Mouse (Mus musculus) thymus, postnatal 14 days (tissue): ENCODE data around the gene Ap1s3.

ENCODE experiments used
- DNase-seq: peaks from one replicate; pipeline ENCODE4 v3.0.0; 2021

Gene Ap1s3

GRCm38 (mm10) chr1:79671543-79672337 lies at the start of gene Ap1s3:
Ap1s3 (minus strand) TSS chr1:79671972.
- DNase-seq = peak; percentile 86

GRCm38 (mm10) chr1:79714152-79714923 lies 42.6 kb upstream of the Ap1s3 start:
- no peak for DNase-seq

- no peak for DNase-seq
Measured at GRCm38 (mm10) chr1:79713081-79713480, 41.3 kb upstream of the Ap1s3 start.

- peak; percentile 69 for DNase-seq
Measured at GRCm38 (mm10) chr1:79711147-79712126, 39.7 kb upstream of the Ap1s3 start.

- DNase-seq = no peak
Measured at GRCm38 (mm10) chr1:79710678-79711077, 38.9 kb upstream of the Ap1s3 start.

GRCm38 (mm10) chr1:79710216-79710615 lies 38.4 kb upstream of the Ap1s3 start:
- peak; percentile 62 for DNase-seq

GRCm38 (mm10) chr1:79707383-79707782 lies 35.6 kb upstream of the Ap1s3 start:
- no peak for DNase-seq

- DNase-seq = no peak
Measured at GRCm38 (mm10) chr1:79706707-79707106, 34.9 kb upstream of the Ap1s3 start.

- no peak for DNase-seq
Measured at GRCm38 (mm10) chr1:79704672-79705071, 32.9 kb upstream of the Ap1s3 start.

GRCm38 (mm10) chr1:79703520-79703919 lies 31.7 kb upstream of the Ap1s3 start:
- no peak for DNase-seq

GRCm38 (mm10) chr1:79698506-79698905 lies 26.7 kb upstream of the Ap1s3 start:
- DNase-seq = no peak

- DNase-seq = no peak
Measured at GRCm38 (mm10) chr1:79697382-79697781, 25.6 kb upstream of the Ap1s3 start.

- no peak for DNase-seq
Measured at GRCm38 (mm10) chr1:79696933-79697332, 25.2 kb upstream of the Ap1s3 start.

GRCm38 (mm10) chr1:79692482-79692881 lies 20.7 kb upstream of the Ap1s3 start:
- no peak for DNase-seq

GRCm38 (mm10) chr1:79687254-79687653 lies 15.5 kb upstream of the Ap1s3 start:
- no peak for DNase-seq

GRCm38 (mm10) chr1:79684027-79684426 lies 12.3 kb upstream of the Ap1s3 start:
- no peak for DNase-seq

- DNase-seq = no peak
Measured at GRCm38 (mm10) chr1:79682936-79683335, 11.2 kb upstream of the Ap1s3 start.

GRCm38 (mm10) chr1:79680777-79681176 lies 9.0 kb upstream of the Ap1s3 start:
- no peak for DNase-seq

- no peak for DNase-seq
Measured at GRCm38 (mm10) chr1:79678117-79678684, 6.4 kb upstream of the Ap1s3 start.

- DNase-seq = no peak
Measured at GRCm38 (mm10) chr1:79675716-79676115, 3.9 kb upstream of the Ap1s3 start.

GRCm38 (mm10) chr1:79671196-79671542 lies 603 bp downstream of the Ap1s3 start:
- peak; percentile 30 for DNase-seq

- no peak for DNase-seq
Measured at GRCm38 (mm10) chr1:79669419-79669974, 2.3 kb downstream of the Ap1s3 start.
